Mouse (Mus musculus): ENCODE results near the gene Zdhhc24. TPM values are rescaled to one million over a fixed set of nuclear protein-coding genes. Genes with fewer than 3 reads are reported as not detected.

The Zdhhc24 gene
- polyA plus RNA-seq, 1 experiment from 2014 or later = 10.6 TPM

DNA sequence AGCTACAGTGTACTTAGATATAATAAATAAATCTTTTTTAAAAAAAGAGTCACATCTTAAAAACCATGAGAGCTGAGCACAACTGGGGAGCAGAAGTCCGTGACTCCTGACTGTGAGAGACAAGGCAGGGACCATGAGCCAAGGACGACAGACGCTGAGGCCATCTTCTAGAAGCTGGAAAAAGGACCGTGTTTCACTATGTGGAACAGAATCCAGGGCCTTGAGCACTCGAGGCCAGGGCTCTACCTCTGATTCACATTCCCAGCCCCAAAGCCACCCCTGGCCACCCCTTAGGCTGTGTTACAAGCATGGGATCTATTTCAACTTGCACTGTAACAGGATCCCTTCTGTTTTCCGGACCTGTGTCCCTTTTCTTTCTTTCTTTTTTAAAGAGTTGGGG, 41.2 kb downstream of the Zdhhc24 start:
- Histone ChIP-seq H3K27me3 (no peaks in the 10 kb centered on the region), H3K4me2 (no peak overlapping the region), H3K36me3 (peaks cover 84% of the 10 kb centered on the region), H3K27ac (no peak overlapping the region), H3K9me3 (no peaks in the 10 kb centered on the region), H3K9ac (no peak overlapping the region), H3K4me3 (no peak overlapping the region), H3K4me1 (no peaks in the 10 kb centered on the region)
- ATAC-seq (ENCODE audit: borderline replicate concordance, extremely low read depth, low FRiP score, low TSS enrichment) = no peak
- 80% methylated on average over 6 of the region's 6 CpGs for WGBS

DNA sequence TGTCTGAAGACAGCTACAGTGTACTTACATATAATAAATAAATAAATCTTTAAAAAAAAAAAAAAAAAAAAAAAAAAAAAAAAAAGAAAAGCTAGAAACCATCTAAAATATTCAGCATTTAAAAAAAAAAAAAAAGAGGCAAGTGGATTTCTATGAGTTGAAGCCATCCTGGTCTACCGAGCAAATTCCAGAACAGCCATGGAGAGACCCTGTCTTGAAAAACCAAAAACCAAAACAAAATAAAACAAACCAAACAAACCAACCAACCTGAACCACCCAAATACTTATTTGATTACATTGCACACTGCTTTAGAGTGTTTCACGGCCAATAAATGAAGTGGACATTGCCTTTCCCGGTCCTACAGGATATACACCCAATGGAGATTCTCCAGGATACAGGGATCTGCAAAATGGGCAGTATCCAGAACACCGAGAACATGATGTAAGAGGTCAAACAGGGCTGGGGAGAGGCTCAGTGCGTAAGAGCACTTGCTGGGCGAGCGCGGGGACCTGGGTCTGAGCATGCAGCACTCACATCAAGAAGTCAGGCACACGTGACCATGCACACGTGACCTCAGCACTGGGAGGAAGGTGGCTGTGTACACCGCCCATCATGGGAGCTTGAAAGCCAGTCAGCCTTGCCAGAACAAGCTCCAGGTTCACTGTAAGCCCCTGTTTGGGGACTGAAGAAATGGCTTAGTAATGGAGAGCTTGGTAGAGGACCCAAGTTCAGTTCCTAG, 46.8 kb downstream of the Zdhhc24 start:
- H3K9me3 ChIP-seq = no peaks in the 10 kb centered on the region
- H3K4me1 ChIP-seq = peaks cover 15% of the 10 kb centered on the region
- 96% methylated on average over 11 of the region's 11 CpGs for WGBS
- H3K9ac ChIP-seq = no peak overlapping the region
- H3K27ac ChIP-seq = no peak overlapping the region
- no peak overlapping the region for H3K4me2 ChIP-seq
- no peaks in the 10 kb centered on the region for H3K27me3 ChIP-seq
- no peak for ATAC-seq (ENCODE audit: borderline replicate concordance, extremely low read depth, low FRiP score, low TSS enrichment)
- no peak overlapping the region for H3K4me3 ChIP-seq
- peaks cover 32% of the 10 kb centered on the region for H3K36me3 ChIP-seq

DNA sequence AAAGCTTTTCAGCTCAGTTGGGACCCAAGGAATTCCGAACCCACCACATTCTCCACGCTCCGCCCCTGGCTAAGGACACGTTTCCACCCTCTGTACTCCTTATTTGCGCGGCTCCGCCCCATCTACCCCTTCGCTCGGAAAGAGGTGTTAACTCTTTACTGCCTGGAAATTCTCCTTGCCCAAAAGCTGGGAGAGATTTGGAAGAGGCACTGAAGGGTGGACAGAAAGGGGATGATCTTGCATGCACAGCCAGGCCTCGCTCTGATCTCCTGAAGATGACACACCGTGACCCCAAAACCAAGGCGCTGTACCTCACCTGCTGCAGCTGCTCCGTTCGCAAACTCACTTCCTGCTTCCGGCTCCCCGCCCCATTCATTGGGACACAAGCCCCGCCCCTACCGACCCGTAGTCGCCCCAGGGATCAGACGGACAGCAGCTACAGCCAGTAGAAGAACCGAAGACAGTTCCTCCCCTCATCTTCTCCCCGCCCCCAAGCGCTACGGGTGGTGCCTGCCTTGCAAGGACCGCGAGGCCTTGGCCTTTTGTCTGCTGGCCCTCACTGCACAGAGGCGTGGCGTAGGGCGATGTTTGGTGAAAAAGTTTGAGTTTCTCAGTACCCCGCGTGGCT, 49.5 kb downstream of the Zdhhc24 start, which contains the start of gene Dpp3:
Gene Dpp3 (minus strand): TSS at position 384 of the 628 bp plus-strand sequence.
- Histone ChIP-seq H3K36me3 (peaks cover 7% of the 10 kb centered on the region), H3K4me2 (peak within 1 kb of the TSS; percentile 74), H3K4me3 (peak within 1 kb of the TSS; percentile 76), H3K9me3 (no peaks in the 10 kb centered on the region), H3K27me3 (no peaks in the 10 kb centered on the region), H3K9ac (peak within 1 kb of the TSS; percentile 63), H3K4me1 (peaks cover 15% of the 10 kb centered on the region), H3K27ac (peak within 1 kb of the TSS; percentile 74)
- WGBS = under 1% methylated on average over 32 of the region's 32 CpGs
- ATAC-seq (ENCODE audit: borderline replicate concordance, extremely low read depth, low FRiP score, low TSS enrichment) = peak; percentile 99

- Histone ChIP-seq H3K4me2 (peak overlapping the region; percentile 74), H3K27ac (peak overlapping the region; percentile 74), H3K27me3 (no peaks in the 10 kb centered on the region), H3K9me3 (no peaks in the 10 kb centered on the region), H3K36me3 (no peaks in the 10 kb centered on the region; the same call in 1 of the 2 replicates), H3K4me1 (peaks cover 15% of the 10 kb centered on the region), H3K4me3 (peak overlapping the region; percentile 76), H3K9ac (peak overlapping the region; percentile 63)
- ATAC-seq (ENCODE audit: borderline replicate concordance, extremely low read depth, low FRiP score, low TSS enrichment) = 0 out of 2 replicates have a peak, but pooled peaks have one; percentile 1
- WGBS = 60% methylated on average over 5 of the region's 5 CpGs
Observed at GRCm38 (mm10) chr19:4928781-4929180, 50.3 kb downstream of the Zdhhc24 start.

Other genes with a start within 250 kb of the Zdhhc24 start
- 2.2 and 3.1 TPM in 2 replicates for gene Gm960, start 180.0 kb upstream of the Zdhhc24 start, polyA plus RNA-seq (2015; fragmentation: Nextera tagmentation; extraction: Ambion mirVana)
- gene Sptbn2, start 167.5 kb upstream of the Zdhhc24 start, polyA plus RNA-seq (2015; fragmentation: Nextera tagmentation; extraction: Ambion mirVana) = 1.1 and 1.4 TPM in 2 replicates
- gene Rbm4b, start 122.2 kb upstream of the Zdhhc24 start, polyA plus RNA-seq (2015; fragmentation: Nextera tagmentation; extraction: Ambion mirVana) = 60.8 and 62.7 TPM in 2 replicates
- 57.6 and 64.1 TPM in 2 replicates for gene Rbm4, start 84.8 kb upstream of the Zdhhc24 start, polyA plus RNA-seq (2015; fragmentation: Nextera tagmentation; extraction: Ambion mirVana)
- gene Gm21992, start 67.1 kb upstream of the Zdhhc24 start, polyA plus RNA-seq (2015; fragmentation: Nextera tagmentation; extraction: Ambion mirVana) = 21.3 and 32.8 TPM in 2 replicates
- gene Rbm14, start 67.0 kb upstream of the Zdhhc24 start, polyA plus RNA-seq (2015; fragmentation: Nextera tagmentation; extraction: Ambion mirVana) = 91.3 and 95.3 TPM in 2 replicates
- 51.2 and 53.3 TPM in 2 replicates for gene Ccs, start 39.3 kb upstream of the Zdhhc24 start, polyA plus RNA-seq (2015; fragmentation: Nextera tagmentation; extraction: Ambion mirVana)
- gene Ccdc87, start 39.3 kb upstream of the Zdhhc24 start, polyA plus RNA-seq (2015; fragmentation: Nextera tagmentation; extraction: Ambion mirVana) = 0.20 and 0.33 TPM in 2 replicates
- gene Ctsf, start 23.5 kb upstream of the Zdhhc24 start, polyA plus RNA-seq (2015; fragmentation: Nextera tagmentation; extraction: Ambion mirVana) = 21.8 and 25.3 TPM in 2 replicates
- gene Actn3, start 759 bp upstream of the Zdhhc24 start, polyA plus RNA-seq (2015; fragmentation: Nextera tagmentation; extraction: Ambion mirVana) = 1.6 and 3.6 TPM in 2 replicates
- gene Bbs1, start 28.0 kb downstream of the Zdhhc24 start, polyA plus RNA-seq (2015; fragmentation: Nextera tagmentation; extraction: Ambion mirVana) = 5.7 and 6.3 TPM in 2 replicates
- gene Dpp3, start 49.6 kb downstream of the Zdhhc24 start, polyA plus RNA-seq (2015; fragmentation: Nextera tagmentation; extraction: Ambion mirVana) = 94.4 and 104 TPM in 2 replicates
- 1.5 and 2.0 TPM in 2 replicates for gene Peli3, start 64.5 kb downstream of the Zdhhc24 start, polyA plus RNA-seq (2015; fragmentation: Nextera tagmentation; extraction: Ambion mirVana)
- 99.4 and 101 TPM in 2 replicates for gene Mrpl11, start 83.5 kb downstream of the Zdhhc24 start, polyA plus RNA-seq (2015; fragmentation: Nextera tagmentation; extraction: Ambion mirVana)
- 0.06 and 0.13 TPM in 2 replicates for gene Npas4, start 111.6 kb downstream of the Zdhhc24 start, polyA plus RNA-seq (2015; fragmentation: Nextera tagmentation; extraction: Ambion mirVana)
- gene Slc29a2, start 145.2 kb downstream of the Zdhhc24 start, polyA plus RNA-seq (2015; fragmentation: Nextera tagmentation; extraction: Ambion mirVana) = 2.7 and 4.1 TPM in 2 replicates
- gene B4gat1, start 160.2 kb downstream of the Zdhhc24 start, polyA plus RNA-seq (2015; fragmentation: Nextera tagmentation; extraction: Ambion mirVana) = 53.0 and 53.8 TPM in 2 replicates
- gene AC124502.3, start 160.2 kb downstream of the Zdhhc24 start, polyA plus RNA-seq (2015; fragmentation: Nextera tagmentation; extraction: Ambion mirVana) = 2.2 and 2.4 TPM in 2 replicates
- gene Brms1, start 162.7 kb downstream of the Zdhhc24 start, polyA plus RNA-seq (2015; fragmentation: Nextera tagmentation; extraction: Ambion mirVana) = 47.4 and 51.4 TPM in 2 replicates
- gene Rin1, start 171.8 kb downstream of the Zdhhc24 start, polyA plus RNA-seq (2015; fragmentation: Nextera tagmentation; extraction: Ambion mirVana) = 2.7 and 2.9 TPM in 2 replicates
- gene Cd248, start 189.4 kb downstream of the Zdhhc24 start, polyA plus RNA-seq (2015; fragmentation: Nextera tagmentation; extraction: Ambion mirVana) = 71.7 and 72.4 TPM in 2 replicates
- gene Tmem151a, start 206.9 kb downstream of the Zdhhc24 start, polyA plus RNA-seq (2015; fragmentation: Nextera tagmentation; extraction: Ambion mirVana) = 3.4 and 4.6 TPM in 2 replicates
- gene Yif1a, start 209.9 kb downstream of the Zdhhc24 start, polyA plus RNA-seq (2015; fragmentation: Nextera tagmentation; extraction: Ambion mirVana) = 94.5 and 96.8 TPM in 2 replicates
- 8.6 and 9.0 TPM in 2 replicates for gene Cnih2, start 219.9 kb downstream of the Zdhhc24 start, polyA plus RNA-seq (2015; fragmentation: Nextera tagmentation; extraction: Ambion mirVana)
- 288 and 294 TPM in 2 replicates for gene Rab1b, start 228.4 kb downstream of the Zdhhc24 start, polyA plus RNA-seq (2015; fragmentation: Nextera tagmentation; extraction: Ambion mirVana)
- 16.2 and 19.4 TPM in 2 replicates for gene Klc2, start 239.9 kb downstream of the Zdhhc24 start, polyA plus RNA-seq (2015; fragmentation: Nextera tagmentation; extraction: Ambion mirVana)